Comparison of ENCODE assay signal across 8 mouse cellular contexts in the genomic region with DNA sequence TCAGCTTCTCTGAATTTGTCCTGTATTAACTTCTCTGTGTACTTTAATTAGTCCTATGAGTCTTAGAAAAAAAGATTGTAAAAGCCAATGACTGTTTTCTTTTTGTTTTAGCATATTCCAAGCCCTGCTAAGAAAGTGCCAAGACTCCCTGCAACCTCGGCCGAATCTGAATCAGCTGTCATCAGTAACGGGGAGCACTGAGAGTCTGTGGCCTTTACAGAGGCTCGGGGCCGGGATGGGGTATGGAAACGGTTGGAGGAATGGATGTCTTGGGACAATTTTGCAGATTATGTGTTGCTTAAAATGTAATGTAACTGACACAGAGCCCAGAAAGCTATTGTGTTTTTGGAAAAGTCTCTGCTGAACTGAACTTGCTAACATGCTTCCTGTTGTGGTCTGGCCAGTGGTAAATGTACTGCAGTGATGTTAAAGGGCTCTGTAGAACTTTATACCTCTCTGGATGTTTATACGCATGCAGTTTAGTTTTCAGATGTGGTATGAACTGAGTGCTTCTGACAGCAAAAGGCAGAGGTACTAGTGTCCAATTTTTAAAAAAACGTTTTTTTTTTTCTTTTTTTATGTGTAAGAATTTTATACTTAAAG. TPM values are rescaled to one million over a fixed set of nuclear protein-coding genes. Genes with fewer than 3 reads are reported as not detected.
DNase-seq lines count a peak whose midpoint lies in the region; ATAC-seq and TF ChIP-seq lines count a peak whose summit lies in the region.
"Not testable (repeated sequence)": the region's sequence is repeated elsewhere in the genome, so short reads cannot be mapped to it uniquely, and the experiment has no call there.
"Had no signal": no experiment of that assay in that cellular context is flagged by ENCODE, and none has a peak within 500 bp of the region (broad histone marks: within the 10 kb centered on the region; RNA-seq: fewer than 3 reads in every experiment).

No protein-coding gene starts in this region.

- H3K9me3 ChIP-seq in limb, embryonic 13.5 days: not testable (repeated sequence)

- not testable (repeated sequence) for TF ChIP-seq POLR2A in spleen, adult 2 months (IDR thresholded peaks at IDR 0.05; ENCODE audit: low read depth, low read length)

- H3K9ac ChIP-seq in limb, embryonic 13.5 days: not testable (repeated sequence)

- H3K4me2 ChIP-seq in limb, embryonic 13.5 days (replicated peaks): not testable (repeated sequence)

- not testable (repeated sequence) for H3K4me1 ChIP-seq in limb, embryonic 13.5 days; spleen, adult 2 months (ENCODE audit: control insufficient read depth, insufficient read depth, insufficient read length)

- 77% methylated on average over 8 of the region's 8 CpGs for WGBS in limb, embryonic 13.5 days
- 33% methylated on average over 8 of the region's 8 CpGs for WGBS in spleen, adult 2 months

- H3K4me3 ChIP-seq in limb, embryonic 13.5 days; spleen, adult 2 months (ENCODE audit: extremely low read depth, insufficient read depth, insufficient read length): not testable (repeated sequence)

- ATAC-seq in activated CD4-positive, CD25-positive, alpha-beta regulatory T cell, adult 4 months: peak; percentile 58
- ATAC-seq in granulocyte monocyte progenitor cell, adult 5-6 weeks (replicated peaks; ENCODE audit: poor library complexity, severe bottlenecking): peak; percentile 35; the same call in 1 of the 2 replicates
- peak; percentile 38 for ATAC-seq in inflammation-experienced regulatory T-cells, adult 6 months
- peak; percentile 51; the same call in 1 of the 2 replicates for ATAC-seq in limb, embryonic 13.5 days (ENCODE audit: low FRiP score, low read depth)
- ATAC-seq in megakaryocyte progenitor cell, adult 5-6 weeks (replicated peaks; ENCODE audit: poor library complexity): peak; percentile 33; the same call in 1 of the 2 replicates

- H3K27ac ChIP-seq in limb, embryonic 13.5 days: not testable (repeated sequence)
- peak overlapping the region; percentile 55 for H3K27ac ChIP-seq in spleen, adult 2 months (ENCODE audit: insufficient read depth, low read length)

- H3K27me3 ChIP-seq in limb, embryonic 13.5 days; spleen, adult 2 months (ENCODE audit: control insufficient read depth, insufficient read depth, low read length): not testable (repeated sequence)

- not testable (repeated sequence) for TF ChIP-seq CTCF in spleen, adult 2 months (IDR thresholded peaks at IDR 0.05; ENCODE audit: extremely low read depth, insufficient read depth, insufficient read length, insufficient replicate concordance)

- peak; percentile 8 for DNase-seq in 416B (ENCODE audit: low read depth)
- not testable (repeated sequence) for DNase-seq in spleen, adult 2 months (ENCODE audit: low read depth in 1 of 2, low spot score in 2 of 2)

- H3K36me3 ChIP-seq in limb, embryonic 13.5 days: peaks cover 75% of the 10 kb centered on the region
- peaks cover 18% of the 10 kb centered on the region for H3K36me3 ChIP-seq in spleen, adult 2 months (ENCODE audit: control insufficient read depth, insufficient read depth, low read length)

RNA-seq across cellular contexts. Expression of gene Hmgcs1, which starts 16.2 kb away (rescaled TPM):
- 10 to 100 TPM; 51.0 to 58.3 TPM for polyA plus RNA-seq in activated CD4-positive, CD25-positive, alpha-beta regulatory T cell, adult 4 months (2017; shearing (Covaris generic))
- total RNA-seq in granulocyte monocyte progenitor cell, adult 5-6 weeks (2014; fragmentation: Nextera tagmentation): 18.3 and 21.5 TPM in 2 replicates
- 32.9 and 35.5 TPM in 2 replicates for total RNA-seq in granulocyte monocyte progenitor cell, adult 5-6 weeks (2017)
- polyA plus RNA-seq in inflammation-experienced regulatory T-cells, adult 6 months (2017; shearing (Covaris generic)): 10 to 100 TPM; 33.6 to 46.6 (median 44.9) TPM
- polyA plus RNA-seq in limb, embryonic 13.5 days (2015; fragmentation: Nextera tagmentation; extraction: Ambion mirVana): 146 and 148 TPM in 2 replicates
- 20.1 and 21.7 TPM in 2 replicates for total RNA-seq in megakaryocyte progenitor cell, adult 5-6 weeks (2015)
- 26.5 and 34.3 TPM in 2 replicates for total RNA-seq in megakaryocyte progenitor cell, adult 5-6 weeks (2017)
- 7.1 and 7.9 TPM in 2 replicates for polyA plus RNA-seq in spleen, adult 2 months (2012; rRNA removed)

RNA-seq across cellular contexts. Expression of gene Nim1k, which starts 49.3 kb away (rescaled TPM):
- 1 to 10 TPM in 1 of 2 experiments, under 1 TPM in 1; 0.62 to 1.1 TPM for polyA plus RNA-seq in activated CD4-positive, CD25-positive, alpha-beta regulatory T cell, adult 4 months (2017; shearing (Covaris generic))
- 0.30 and 0.83 TPM in 2 replicates for total RNA-seq in granulocyte monocyte progenitor cell, adult 5-6 weeks (2014; fragmentation: Nextera tagmentation)
- total RNA-seq in granulocyte monocyte progenitor cell, adult 5-6 weeks (2017): 0.26 and 0.88 TPM in 2 replicates
- polyA plus RNA-seq in inflammation-experienced regulatory T-cells, adult 6 months (2017; shearing (Covaris generic)): under 1 TPM; 0.52 to 0.77 (median 0.68) TPM
- polyA plus RNA-seq in limb, embryonic 13.5 days (2015; fragmentation: Nextera tagmentation; extraction: Ambion mirVana): 2.3 and 2.8 TPM in 2 replicates
- total RNA-seq in megakaryocyte progenitor cell, adult 5-6 weeks (2015): 0.59 and 1.3 TPM in 2 replicates
- 0.50 and 0.54 TPM in 2 replicates for total RNA-seq in megakaryocyte progenitor cell, adult 5-6 weeks (2017)
- 0.06 and 0.11 TPM in 2 replicates for polyA plus RNA-seq in spleen, adult 2 months (2012; rRNA removed)
- total RNA-seq: MEL had no signal
